Comparison of ENCODE assay signal across 8 mouse cellular contexts in genomic region chr9:102423919-102424671, GRCm38 (mm10).
A peak's percentile ranks its signal among the peaks of the same experiment; 100 is the strongest.
DNase-seq lines count a peak whose midpoint lies in the region; ATAC-seq and TF ChIP-seq lines count a peak whose summit lies in the region.

No protein-coding gene starts in this region.

- H3K4me1 ChIP-seq in heart, embryonic 10.5 days, result peaks cover 16% of the 10 kb centered on the region; the same call in 1 of the 2 replicates
- H3K4me1 ChIP-seq in midbrain, postnatal 0 days (ENCODE audit: insufficient read depth, low read length), result no peaks in the 10 kb centered on the region

- H3K36me3 ChIP-seq in heart, embryonic 10.5 days, result no peaks in the 10 kb centered on the region
- no peaks in the 10 kb centered on the region for H3K36me3 ChIP-seq in midbrain, postnatal 0 days (ENCODE audit: insufficient read depth, low read length)

- H3K27me3 ChIP-seq in heart, embryonic 10.5 days (ENCODE audit: insufficient read depth, poor library complexity, severe bottlenecking), result peaks cover 10% of the 10 kb centered on the region; the same call in 1 of the 2 replicates
- no peaks in the 10 kb centered on the region for H3K27me3 ChIP-seq in midbrain, postnatal 0 days (ENCODE audit: insufficient read depth, low read length)

- H3K27ac ChIP-seq in heart, embryonic 10.5 days, result peak overlapping the region; percentile 73
- peak overlapping the region; percentile 49 for H3K27ac ChIP-seq in midbrain, postnatal 0 days (ENCODE audit: low read depth, low read length)

- H3K4me3 ChIP-seq in heart, embryonic 10.5 days, result peak overlapping the region; percentile 28
- H3K4me3 ChIP-seq in midbrain, postnatal 0 days (ENCODE audit: low read depth, low read length), result no peak overlapping the region

- TF ChIP-seq CTCF in midbrain, postnatal 0 days (IDR thresholded peaks at IDR 0.05), result no peak

- no peak for DNase-seq in heart, embryonic 10.5 days (ENCODE audit: low spot score)
- DNase-seq in heart, adult 8-10 months (ENCODE audit: low spot score), result no peak
- DNase-seq in adrenal gland, postnatal 25 days, result peak; percentile 19
- DNase-seq in gastrocnemius, postnatal 25 days, result peak; percentile 82
- peak; percentile 23 to 29 for DNase-seq in kidney, postnatal 36 days
- peak; percentile 52 for DNase-seq in midbrain, postnatal 0 days (ENCODE audit: low spot score)
- no peak for DNase-seq in thymus, postnatal 0 days (ENCODE audit: low spot score)
- DNase-seq in adipocyte (ENCODE audit: low spot score), result no peak

- WGBS in heart, embryonic 10.5 days, result 19% methylated on average over 20 of the region's 20 CpGs
- 2% methylated on average over 20 of the region's 20 CpGs for whole genome bisulfite sequencing in midbrain, postnatal 0 days

- ATAC-seq in midbrain, postnatal 0 days (ENCODE audit: low FRiP score), result peak; percentile 70

- H3K4me2 ChIP-seq in midbrain, postnatal 0 days (ENCODE audit: low read depth, low read length, poor library complexity, severe bottlenecking), result peak overlapping the region; percentile 19

- H3K9ac ChIP-seq in midbrain, postnatal 0 days (replicated peaks; ENCODE audit: low read length, poor library complexity, severe bottlenecking), result 0 out of 2 replicates have a peak overlapping the region, but pooled peaks have one; percentile 9

- no peaks in the 10 kb centered on the region for H3K9me3 ChIP-seq in heart, embryonic 10.5 days
- H3K9me3 ChIP-seq in midbrain, postnatal 0 days (ENCODE audit: low read length), result no peaks in the 10 kb centered on the region

Comparison
In these comparisons a context has a peak if more than half of its experiments do, and no peak if none do; other contexts are left out.
1. DNase-seq: peak in adrenal gland, postnatal 25 days (single experiment), gastrocnemius, postnatal 25 days (single experiment), kidney, postnatal 36 days (2 of 2) and midbrain, postnatal 0 days (single experiment); none in heart, embryonic 10.5 days (single experiment), heart, adult 8-10 months (single experiment), thymus, postnatal 0 days (single experiment) and adipocyte (single experiment).